Mouse (Mus musculus) limb, embryonic 15.5 days (tissue): ENCODE results near the gene Mlycd. TPM values are rescaled to one million over a fixed set of nuclear protein-coding genes. Genes with fewer than 3 reads are reported as not detected.
A peak's percentile ranks its signal among the peaks of the same experiment; 100 is the strongest.

Experiments
- ATAC-seq: fragments of 200-750 bp; cut with Nextera tagmentation; 2 replicates; pipeline ENCODE4 v1.8.0; 2017; ENCODE audit warnings: low read depth, moderate TSS enrichment; ENCODE audit not compliant: insufficient number of reproducible peaks, low FRiP score, low TSS enrichment
- H3K27ac ChIP-seq: fragments of 300-500 bp; sonication (generic); 2 replicates; pipeline ENCODE4 v1.5.1; 2015; ENCODE audit warnings: moderate library complexity, mild to moderate bottlenecking, inconsistent platforms
- H3K27me3 ChIP-seq: fragments of 300-500 bp; sonication (generic); 2 replicates; pipeline ENCODE4 v1.6.1; 2015; ENCODE audit warnings: inconsistent platforms
- H3K36me3 ChIP-seq: fragments of 300-500 bp; sonication (generic); 2 replicates; pipeline ENCODE4 v1.6.1; 2015; ENCODE audit warnings: inconsistent platforms
- H3K4me1 ChIP-seq: fragments of 300-500 bp; sonication (generic); 2 replicates; pipeline ENCODE4 v1.6.1; 2015; ENCODE audit warnings: inconsistent platforms
- H3K4me2 ChIP-seq: fragments of 300-500 bp; sonication (generic); 2 replicates; pipeline ENCODE4 v1.6.1; 2015; ENCODE audit warnings: mild to moderate bottlenecking, inconsistent platforms
- H3K4me3 ChIP-seq: fragments of 300-500 bp; sonication (generic); 2 replicates; pipeline ENCODE4 v1.5.1; 2015; ENCODE audit warnings: mild to moderate bottlenecking, inconsistent platforms
- H3K9ac ChIP-seq: fragments of 300-500 bp; sonication (generic); 2 replicates; pipeline ENCODE4 v1.6.1; 2015; ENCODE audit warnings: inconsistent platforms
- H3K9me3 ChIP-seq: fragments of 300-500 bp; sonication (generic); 2 replicates; pipeline ENCODE4 v1.6.1; 2016; ENCODE audit warnings: inconsistent platforms
- WGBS: fragments of 180-500 bp; shearing (Covaris S2); methylation state at CpG from one replicate; pipeline ENCODE4 v1.1.7; 2015; 5-methylcytosine and 5-hydroxymethylcytosine counted together
- polyA plus RNA-seq: library from polyadenylated mRNA; unstranded; fragments of >200 nt; fragmentation: Nextera tagmentation; extraction: Ambion mirVana; gene quantifications from 2 replicates; pipeline ENCODE4 v1.2.1, GENCODE M21; 2015

Gene Mlycd
- polyA plus RNA-seq, 1 experiment from 2014 or later = 11.9 TPM

- 3% methylated on average over 17 of the region's 17 CpGs for WGBS
- H3K4me2 ChIP-seq = peak overlapping the region; percentile 97
- no peaks in the 10 kb centered on the region for H3K9me3 ChIP-seq
- H3K27ac ChIP-seq = no peak overlapping the region
- ATAC-seq = no peak
- H3K36me3 ChIP-seq = no peaks in the 10 kb centered on the region
- peaks cover 14% of the 10 kb centered on the region for H3K4me1 ChIP-seq
- H3K27me3 ChIP-seq = peaks cover 46% of the 10 kb centered on the region
- peak overlapping the region; percentile 64 for H3K4me3 ChIP-seq
- H3K9ac ChIP-seq = no peak overlapping the region
Measured at GRCm38 (mm10) chr8:119447781-119448170, 53.1 kb downstream of the Mlycd start.

DNA sequence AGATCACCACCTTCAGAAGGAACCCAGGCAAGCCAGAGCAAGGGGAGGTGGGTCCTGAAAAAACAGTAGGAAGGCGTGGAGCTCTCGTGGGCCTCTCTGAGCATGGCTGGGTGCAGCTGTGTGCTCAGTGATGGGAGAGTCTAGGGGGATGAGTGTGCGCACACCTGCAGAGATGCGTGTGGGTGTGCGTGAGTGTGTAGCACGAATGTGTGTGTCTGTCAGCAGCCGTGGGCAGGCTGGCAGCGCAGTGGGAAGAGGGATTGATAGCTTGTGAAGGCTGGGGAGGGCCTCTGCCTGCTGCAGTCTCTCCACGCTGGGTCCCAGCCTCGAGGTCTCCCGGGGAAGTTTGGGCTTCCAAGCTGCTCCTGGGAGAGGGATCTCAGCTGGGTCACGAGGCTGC lies 54.9 kb downstream of the Mlycd start:
- Histone ChIP-seq H3K4me2 (no peak overlapping the region), H3K9me3 (no peaks in the 10 kb centered on the region), H3K27ac (no peak overlapping the region), H3K4me1 (peaks cover 14% of the 10 kb centered on the region), H3K9ac (no peak overlapping the region), H3K36me3 (no peaks in the 10 kb centered on the region), H3K27me3 (peaks cover 46% of the 10 kb centered on the region), H3K4me3 (no peak overlapping the region)
- WGBS = 82% methylated on average over 12 of the region's 12 CpGs
- no peak for ATAC-seq

DNA sequence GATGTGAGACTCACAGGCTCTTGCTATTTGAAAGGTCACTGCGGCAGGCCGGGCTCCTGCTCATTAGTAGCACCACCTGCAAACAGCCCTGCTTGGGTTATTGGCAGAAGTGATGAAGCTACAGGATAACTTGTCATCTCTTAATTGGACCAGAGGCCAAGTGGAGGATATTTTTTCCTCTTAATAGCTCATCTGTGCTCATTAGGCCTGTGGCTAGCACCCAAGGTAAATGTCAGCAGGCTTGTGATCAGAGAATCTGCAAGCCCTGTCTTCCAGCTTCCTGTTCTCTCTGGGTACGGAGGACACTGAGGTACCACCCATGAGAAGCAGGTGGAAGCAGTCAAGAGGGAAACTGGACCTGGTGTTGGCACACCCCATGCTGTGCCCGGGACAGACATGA lies 56.5 kb downstream of the Mlycd start:
- Histone ChIP-seq H3K9ac (no peak overlapping the region), H3K27me3 (peaks cover 38% of the 10 kb centered on the region), H3K9me3 (no peaks in the 10 kb centered on the region), H3K4me2 (no peak overlapping the region), H3K4me3 (no peak overlapping the region), H3K27ac (no peak overlapping the region), H3K4me1 (peaks cover 11% of the 10 kb centered on the region), H3K36me3 (no peaks in the 10 kb centered on the region)
- ATAC-seq = no peak
- 86% methylated on average over 4 of the region's 4 CpGs for WGBS

DNA sequence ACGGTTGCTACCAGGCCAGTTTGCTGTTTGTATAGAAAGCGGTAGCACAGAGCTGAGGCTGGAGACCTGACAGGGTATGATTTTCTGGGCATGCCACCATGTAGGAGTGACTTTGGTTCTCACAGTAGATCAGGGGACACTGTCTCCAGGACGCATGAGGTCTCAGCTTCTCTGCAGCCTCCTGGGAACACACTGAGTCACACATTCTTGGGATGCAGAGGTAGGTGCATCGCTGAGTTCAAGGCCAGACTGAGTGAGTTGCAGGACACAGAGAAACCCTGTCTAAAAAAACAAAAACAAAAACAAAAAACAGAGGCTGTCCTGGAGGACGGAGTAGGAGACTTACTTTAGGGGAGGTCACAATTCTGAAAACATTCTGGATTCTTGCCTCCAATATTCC lies 58.2 kb downstream of the Mlycd start:
- Histone ChIP-seq H3K4me3 (no peak overlapping the region), H3K4me1 (no peaks in the 10 kb centered on the region), H3K4me2 (no peak overlapping the region), H3K9me3 (no peaks in the 10 kb centered on the region), H3K36me3 (no peaks in the 10 kb centered on the region), H3K9ac (no peak overlapping the region), H3K27ac (no peak overlapping the region), H3K27me3 (peaks cover 23% of the 10 kb centered on the region)
- no peak for ATAC-seq
- 83% methylated on average over 5 of the region's 5 CpGs for WGBS

DNA sequence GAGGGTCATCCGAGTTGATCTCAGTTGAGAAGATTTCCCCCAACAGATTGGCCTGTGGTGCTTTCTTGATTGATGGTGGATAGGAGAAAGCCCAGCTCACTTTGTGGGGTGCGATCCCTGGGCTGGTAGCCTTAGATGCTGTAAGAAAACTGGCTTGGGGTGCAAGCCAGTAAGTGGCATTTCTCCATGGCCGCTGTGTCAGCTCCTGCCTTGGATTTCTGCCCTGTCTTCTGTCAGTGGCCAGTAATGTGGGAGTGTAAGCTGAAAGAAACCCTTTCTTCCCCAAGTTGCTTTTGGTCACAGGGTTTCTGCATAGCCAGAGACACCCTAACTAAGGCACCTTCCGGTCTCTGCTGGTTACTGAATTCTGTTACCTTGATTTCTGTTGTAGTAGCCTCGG lies 61.4 kb downstream of the Mlycd start:
- H3K4me3 ChIP-seq = no peak overlapping the region
- H3K9me3 ChIP-seq = no peaks in the 10 kb centered on the region
- 75% methylated on average over 5 of the region's 5 CpGs for WGBS
- no peaks in the 10 kb centered on the region for H3K4me1 ChIP-seq
- no peak for ATAC-seq
- H3K36me3 ChIP-seq = no peaks in the 10 kb centered on the region
- no peak overlapping the region for H3K9ac ChIP-seq
- no peaks in the 10 kb centered on the region for H3K27me3 ChIP-seq
- no peak overlapping the region for H3K27ac ChIP-seq
- no peak overlapping the region for H3K4me2 ChIP-seq

DNA sequence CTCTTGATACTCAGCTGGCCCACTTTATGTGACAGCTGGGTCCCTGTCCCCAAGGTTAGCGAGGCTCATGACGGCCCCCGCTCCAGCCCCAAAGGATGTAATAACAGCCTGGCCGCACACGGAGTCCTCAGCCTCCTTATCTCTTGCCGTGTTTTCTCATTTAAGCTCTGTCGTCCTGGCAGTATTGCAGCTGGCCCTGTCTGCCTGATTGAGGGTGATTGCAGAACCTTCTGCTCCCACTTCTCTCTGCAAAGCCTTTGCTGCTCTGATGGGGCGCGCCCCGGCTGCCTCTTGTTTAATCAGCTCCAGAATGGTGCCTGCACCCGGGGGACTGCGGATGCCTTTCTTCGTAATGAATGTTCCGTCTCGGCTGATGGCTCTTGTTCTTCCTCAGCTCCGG lies 65.0 kb downstream of the Mlycd start:
- no peak overlapping the region for H3K4me3 ChIP-seq
- no peak overlapping the region for H3K9ac ChIP-seq
- no peaks in the 10 kb centered on the region for H3K9me3 ChIP-seq
- 50% methylated on average over 16 of the region's 16 CpGs for WGBS
- no peak overlapping the region for H3K27ac ChIP-seq
- H3K4me2 ChIP-seq = no peak overlapping the region
- 0 out of 2 replicates have a peak, but pooled peaks cover 4% of the 10 kb centered on the region for H3K4me1 ChIP-seq
- no peaks in the 10 kb centered on the region for H3K36me3 ChIP-seq
- peaks cover 7% of the 10 kb centered on the region; the same call in 1 of the 2 replicates for H3K27me3 ChIP-seq
- no peak for ATAC-seq

Other genes with a start within 250 kb of the Mlycd start
- gene Hsbp1, start 50.4 kb upstream of the Mlycd start, polyA plus RNA-seq = 321 and 323 TPM in 2 replicates
- gene Osgin1, start 39.2 kb downstream of the Mlycd start, polyA plus RNA-seq = 2.4 and 3.3 TPM in 2 replicates
- 0.96 and 1.1 TPM in 2 replicates for gene Necab2, start 51.8 kb downstream of the Mlycd start, polyA plus RNA-seq
- gene Slc38a8, start 106.8 kb downstream of the Mlycd start, polyA plus RNA-seq = 0.14 TPM in 1 of 2 replicates, not detected in the other
- 122 and 126 TPM in 2 replicates for gene Mbtps1, start 163.9 kb downstream of the Mlycd start, polyA plus RNA-seq
- gene Hsdl1, start 180.3 kb downstream of the Mlycd start, polyA plus RNA-seq = 31.7 and 33.2 TPM in 2 replicates
- gene Dnaaf1, start 180.4 kb downstream of the Mlycd start, polyA plus RNA-seq = 0.06 and 0.09 TPM in 2 replicates
- 11.4 and 11.7 TPM in 2 replicates for gene Taf1c, start 210.3 kb downstream of the Mlycd start, polyA plus RNA-seq
- 0.08 TPM in 1 of 2 replicates, not detected in the other for gene Adad2, start 217.9 kb downstream of the Mlycd start, polyA plus RNA-seq
- gene Kcng4, start 240.8 kb downstream of the Mlycd start, polyA plus RNA-seq = 0.19 and 0.27 TPM in 2 replicates